Mouse (Mus musculus) ES-Bruce4 (cell line): ENCODE measurements around the gene Lancl3. TPM values are rescaled to one million over a fixed set of nuclear protein-coding genes. Genes with fewer than 3 reads are reported as not detected.
"Not testable (repeated sequence)": the region's sequence is repeated elsewhere in the genome, so short reads cannot be mapped to it uniquely, and the experiment has no call there.

ENCODE experiments used
- H3K27ac ChIP-seq: 2 replicates; pipeline ENCODE4 v1.5.1; 2012; ENCODE audit warnings: low read length, inconsistent platforms; ENCODE audit not compliant: insufficient read depth
- H3K27me3 ChIP-seq: 2 replicates; pipeline ENCODE4 v1.6.1; 2012; ENCODE audit warnings: mild to moderate bottlenecking, low read length, inconsistent platforms; ENCODE audit not compliant: control insufficient read depth, poor library complexity, insufficient read depth, severe bottlenecking
- H3K36me3 ChIP-seq: 2 replicates; pipeline ENCODE4 v1.6.1; 2012; ENCODE audit warnings: inconsistent platforms, mild to moderate bottlenecking, low read length, moderate library complexity; ENCODE audit not compliant: control insufficient read depth, poor library complexity, insufficient read depth, severe bottlenecking
- H3K4me1 ChIP-seq: one replicate; pipeline ENCODE4 v1.8.1; 2011; ENCODE audit warnings: low read length; ENCODE audit not compliant: control insufficient read depth, insufficient read depth
- H3K4me3 ChIP-seq: 2 replicates; pipeline ENCODE4 v1.5.1; 2011; ENCODE audit warnings: low read depth, mild to moderate bottlenecking, low read length
- H3K9ac ChIP-seq: 2 replicates; pipeline ENCODE4 v1.6.1; 2012; ENCODE audit warnings: low read depth, mild to moderate bottlenecking, inconsistent platforms; ENCODE audit not compliant: poor library complexity, severe bottlenecking
- H3K9me3 ChIP-seq: replicated peaks from 2 replicates; pipeline ENCODE4 v1.6.1; 2012; ENCODE audit warnings: mild to moderate bottlenecking, low read length, inconsistent platforms; ENCODE audit not compliant: control insufficient read depth, poor library complexity, insufficient read depth, severe bottlenecking
- CTCF ChIP-seq: IDR thresholded peaks from one replicate; pipeline ENCODE4 v1.8.1; 2011; ENCODE audit warnings: low read depth, low read length
- EP300 ChIP-seq: IDR thresholded peaks from 2 replicates; pipeline ENCODE4 v1.6.1; 2011; ENCODE audit warnings: low read depth, low read length; ENCODE audit not compliant: insufficient read depth
- POLR2A ChIP-seq: IDR thresholded peaks from one replicate; pipeline ENCODE4 v1.8.1; 2011; ENCODE audit warnings: low read length; ENCODE audit not compliant: insufficient read depth
- polyA plus RNA-seq: library from polyadenylated mRNA; stranded (reverse); fragments of >200 nt; gene quantifications from 2 replicates; pipeline ENCODE4 v1.2.4, GENCODE M21; 2011; ENCODE audit warnings: low read depth; ENCODE audit not compliant: missing spikeins, insufficient read depth, insufficient read length

The Lancl3 gene
- polyA plus RNA-seq, 1 experiment, result 0.49 TPM

DNA sequence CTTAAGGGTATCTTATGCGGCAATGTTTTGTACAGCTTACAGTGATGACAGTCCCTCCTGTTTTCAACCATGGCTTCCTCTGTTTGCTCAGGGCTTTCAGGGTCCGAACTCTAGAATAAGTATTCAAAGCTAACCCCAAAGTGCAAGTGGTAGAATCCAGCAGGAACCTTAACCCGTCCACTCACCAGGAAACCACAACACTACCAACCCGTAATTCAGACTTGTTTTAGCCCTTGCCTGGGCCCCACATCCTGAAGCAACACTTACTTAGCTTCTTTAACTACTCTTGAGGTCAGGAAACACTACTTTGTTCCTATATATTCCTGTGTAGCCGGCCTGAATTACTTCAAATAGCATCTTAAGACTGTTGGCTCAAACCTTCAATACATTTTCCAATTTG lies 103.1 kb downstream of the Lancl3 start:
- no peaks in the 10 kb centered on the region for H3K36me3 ChIP-seq
- H3K27me3 ChIP-seq, result no peaks in the 10 kb centered on the region
- H3K9me3 ChIP-seq, result no peaks in the 10 kb centered on the region
- no peak overlapping the region for H3K4me3 ChIP-seq
- TF ChIP-seq CTCF, result no peak
- TF ChIP-seq EP300, result no peak
- TF ChIP-seq POLR2A, result no peak
- no peaks in the 10 kb centered on the region for H3K4me1 ChIP-seq
- no peak overlapping the region for H3K27ac ChIP-seq
- H3K9ac ChIP-seq, result no peak overlapping the region

DNA sequence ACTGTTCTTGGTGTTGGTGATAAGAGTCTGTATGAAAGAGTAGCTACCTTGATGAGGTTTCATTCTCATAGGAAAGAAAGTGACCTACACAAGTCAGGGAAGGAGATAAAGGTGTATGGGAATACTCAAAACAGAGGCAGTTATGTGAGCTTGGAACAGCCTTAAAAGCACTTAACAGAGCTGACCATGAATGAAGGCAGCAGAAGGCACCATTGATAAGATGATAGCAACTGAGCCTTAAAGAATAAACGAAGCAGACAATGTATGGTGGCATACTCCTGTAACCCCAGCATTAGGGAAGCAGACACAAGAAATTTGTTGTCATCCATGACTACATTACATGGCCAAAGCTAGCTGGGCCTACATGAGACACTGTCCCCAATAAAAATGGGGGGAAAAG lies 103.8 kb downstream of the Lancl3 start:
- no peaks in the 10 kb centered on the region for H3K36me3 ChIP-seq
- no peak overlapping the region for H3K27ac ChIP-seq
- no peak for TF ChIP-seq CTCF
- no peak for TF ChIP-seq EP300
- no peak for TF ChIP-seq POLR2A

DNA sequence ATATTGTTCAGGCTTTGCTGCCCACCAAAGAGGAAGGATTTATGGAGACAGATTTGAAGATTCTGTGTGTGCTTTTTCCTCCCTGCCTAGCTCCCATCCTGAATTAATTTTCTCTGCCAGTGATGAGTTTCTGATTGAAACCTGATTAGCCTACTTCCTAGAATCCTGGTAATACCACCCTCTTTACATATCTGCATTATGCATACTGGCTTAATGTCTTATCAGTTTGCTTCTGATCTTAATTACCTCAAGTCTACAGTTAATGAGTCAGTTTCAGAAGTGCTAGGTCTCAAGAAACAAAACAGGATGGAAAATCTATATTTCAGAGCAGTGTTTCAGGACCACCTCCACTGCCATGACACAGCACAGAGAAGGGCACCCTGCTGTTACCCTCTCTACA lies 116.8 kb downstream of the Lancl3 start:
- H3K4me1 ChIP-seq, H3K4me3 ChIP-seq, H3K27ac ChIP-seq, H3K27me3 ChIP-seq, H3K9ac ChIP-seq, H3K36me3 ChIP-seq, H3K9me3 ChIP-seq: not testable (repeated sequence)

More for the DNA sequence above, 103.8 kb downstream of the Lancl3 start:
- no peaks in the 10 kb centered on the region for H3K9me3 ChIP-seq
- no peak overlapping the region for H3K9ac ChIP-seq
- H3K4me3 ChIP-seq, result no peak overlapping the region
- H3K27me3 ChIP-seq, result no peaks in the 10 kb centered on the region
- no peaks in the 10 kb centered on the region for H3K4me1 ChIP-seq

Other genes with a start within 250 kb of the Lancl3 start
- not detected in 2 replicates for gene Fthl17b, start 236.9 kb upstream of the Lancl3 start, polyA plus RNA-seq
- 1.6 and 2.9 TPM in 2 replicates for gene Fthl17c, start 223.3 kb upstream of the Lancl3 start, polyA plus RNA-seq
- not detected in 2 replicates for gene Fthl17d, start 213.1 kb upstream of the Lancl3 start, polyA plus RNA-seq
- gene Fthl17e, start 166.4 kb upstream of the Lancl3 start, polyA plus RNA-seq, result not detected in 2 replicates
- 1.6 TPM in 1 of 2 replicates, not detected in the other for gene Fthl17f, start 136.9 kb upstream of the Lancl3 start, polyA plus RNA-seq
- not detected in 2 replicates for gene 4930402K13Rik, start 95.3 kb upstream of the Lancl3 start, polyA plus RNA-seq
- gene Gm14862, start 57.0 kb downstream of the Lancl3 start, polyA plus RNA-seq, result not detected in 2 replicates
- 7.0 and 7.4 TPM in 2 replicates for gene Xk, start 72.9 kb downstream of the Lancl3 start, polyA plus RNA-seq
- gene H2al1m, start 83.9 kb downstream of the Lancl3 start, polyA plus RNA-seq, result not detected in 2 replicates
- gene H2al1k, start 150.7 kb downstream of the Lancl3 start, polyA plus RNA-seq, result not detected in 2 replicates